Mouse (Mus musculus): ENCODE measurements around the gene Mt4. TPM values are rescaled to one million over a fixed set of nuclear protein-coding genes. Genes with fewer than 3 reads are reported as not detected.
A peak's percentile ranks its signal among the peaks of the same experiment; 100 is the strongest.

The Mt4 gene
- polyA plus RNA-seq, 1 experiment from 2014 or later: not detected

- 0 out of 2 replicates have a peak overlapping the region, but pooled peaks have one; percentile 22 for H3K4me3 ChIP-seq
- H3K36me3 ChIP-seq: no peaks in the 10 kb centered on the region
- no peaks in the 10 kb centered on the region for H3K9me3 ChIP-seq (replicated peaks)
- H3K27me3 ChIP-seq (ENCODE audit: low read depth, poor library complexity, severe bottlenecking): peaks cover 83% of the 10 kb centered on the region
- peaks cover 52% of the 10 kb centered on the region for H3K4me1 ChIP-seq
- DNase-seq (ENCODE audit: low spot score): peak; percentile 39
- 32% methylated on average over 21 of the region's 21 CpGs for WGBS
- H3K27ac ChIP-seq (replicated peaks): peak overlapping the region; percentile 43
Observed at GRCm38 (mm10) chr8:94187290-94188002, 50.4 kb downstream of the Mt4 start.

Other genes with a start within 250 kb of the Mt4 start
- gene Amfr, start 124.4 kb upstream of the Mt4 start, polyA plus RNA-seq (2016; fragmentation: Nextera tagmentation; extraction: Ambion mirVana): 47.0 and 50.8 TPM in 2 replicates
- 181 and 182 TPM in 2 replicates for gene Nudt21, start 100.2 kb upstream of the Mt4 start, polyA plus RNA-seq (2016; fragmentation: Nextera tagmentation; extraction: Ambion mirVana)
- 10.8 and 11.6 TPM in 2 replicates for gene Ogfod1, start 100.0 kb upstream of the Mt4 start, polyA plus RNA-seq (2016; fragmentation: Nextera tagmentation; extraction: Ambion mirVana)
- 16.0 and 19.2 TPM in 2 replicates for gene Bbs2, start 38.3 kb upstream of the Mt4 start, polyA plus RNA-seq (2016; fragmentation: Nextera tagmentation; extraction: Ambion mirVana)
- 6.8 and 7.5 TPM in 2 replicates for gene Mt3, start 15.4 kb downstream of the Mt4 start, polyA plus RNA-seq (2016; fragmentation: Nextera tagmentation; extraction: Ambion mirVana)
- 32.3 and 55.8 TPM in 2 replicates for gene Mt2, start 35.5 kb downstream of the Mt4 start, polyA plus RNA-seq (2016; fragmentation: Nextera tagmentation; extraction: Ambion mirVana)
- 131 and 201 TPM in 2 replicates for gene Mt1, start 41.9 kb downstream of the Mt4 start, polyA plus RNA-seq (2016; fragmentation: Nextera tagmentation; extraction: Ambion mirVana)
- gene Nup93, start 77.4 kb downstream of the Mt4 start, polyA plus RNA-seq (2016; fragmentation: Nextera tagmentation; extraction: Ambion mirVana): 133 and 142 TPM in 2 replicates
- not detected in 2 replicates for gene Slc12a3, start 192.0 kb downstream of the Mt4 start, polyA plus RNA-seq (2016; fragmentation: Nextera tagmentation; extraction: Ambion mirVana)
- 56.2 and 57.7 TPM in 2 replicates for gene Herpud1, start 249.2 kb downstream of the Mt4 start, polyA plus RNA-seq (2016; fragmentation: Nextera tagmentation; extraction: Ambion mirVana)